Mouse (Mus musculus): ENCODE measurements around the gene 9930022D16Rik.
A peak's percentile ranks its signal among the peaks of the same experiment; 100 is the strongest.

9930022D16Rik gene

DNA sequence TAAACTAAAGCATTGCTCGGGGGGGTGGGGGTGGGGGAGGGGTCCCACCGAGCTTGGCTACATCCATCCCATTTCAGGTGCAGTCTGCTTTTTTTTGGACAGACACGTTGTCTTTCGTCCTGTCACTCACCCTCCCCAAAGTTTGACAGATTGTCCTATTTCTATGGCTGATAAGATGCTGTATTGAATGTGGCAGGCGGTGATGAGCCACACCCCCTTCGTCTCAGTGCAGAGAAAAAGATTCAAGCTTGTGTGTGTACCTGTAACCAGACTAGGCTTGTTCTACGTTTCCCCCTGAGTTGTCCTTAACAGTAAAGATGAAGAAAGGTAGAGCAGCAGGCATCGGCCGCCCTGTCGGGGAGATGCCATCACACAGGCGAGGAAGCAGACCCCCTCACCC, 37.5 kb downstream of the 9930022D16Rik start:
- no peak for DNase-seq (ENCODE audit: low spot score in 2 of 2)

DNA sequence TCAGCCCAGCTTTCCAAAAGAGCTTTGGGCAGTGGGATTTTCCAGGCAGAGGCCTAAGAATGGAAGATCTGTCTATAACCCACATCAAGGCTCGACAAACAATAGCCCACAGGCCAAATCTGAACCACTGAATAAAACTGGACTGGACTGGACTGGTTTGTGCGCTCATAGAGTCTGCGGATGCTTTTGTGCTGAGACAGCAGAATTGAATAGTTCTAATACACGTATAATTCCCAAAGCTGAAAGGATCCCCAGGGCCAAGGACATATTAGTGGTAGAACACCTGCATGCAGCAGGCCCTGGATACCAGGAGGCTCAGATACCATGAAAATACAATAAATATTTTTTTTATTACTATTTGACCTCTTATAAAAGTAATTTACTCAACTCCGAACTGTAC, 42.5 kb downstream of the 9930022D16Rik start:
- no peak for DNase-seq (ENCODE audit: low spot score in 2 of 2)

DNA sequence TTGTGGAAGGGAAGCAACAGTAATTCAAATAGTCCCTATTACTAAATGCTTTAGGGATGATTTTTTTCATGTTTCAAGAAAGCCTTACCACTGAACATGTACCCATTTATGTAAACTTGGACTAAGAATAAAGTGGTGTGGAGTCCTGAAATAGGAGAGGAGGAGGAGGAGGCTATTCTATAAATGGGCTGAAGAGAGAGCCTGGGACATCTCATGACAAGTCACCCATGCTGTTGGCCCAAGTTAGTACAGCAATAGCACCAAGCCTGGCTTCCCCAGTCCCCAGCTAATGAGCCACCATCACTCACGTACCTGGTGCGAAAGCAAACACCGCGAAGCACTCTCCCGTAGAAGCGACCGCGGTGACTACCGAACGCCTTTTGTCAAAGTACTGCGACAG, 44.4 kb downstream of the 9930022D16Rik start:
- DNase-seq (ENCODE audit: low spot score in 2 of 2): peak in 1 of 2 experiments; percentile 50

DNA sequence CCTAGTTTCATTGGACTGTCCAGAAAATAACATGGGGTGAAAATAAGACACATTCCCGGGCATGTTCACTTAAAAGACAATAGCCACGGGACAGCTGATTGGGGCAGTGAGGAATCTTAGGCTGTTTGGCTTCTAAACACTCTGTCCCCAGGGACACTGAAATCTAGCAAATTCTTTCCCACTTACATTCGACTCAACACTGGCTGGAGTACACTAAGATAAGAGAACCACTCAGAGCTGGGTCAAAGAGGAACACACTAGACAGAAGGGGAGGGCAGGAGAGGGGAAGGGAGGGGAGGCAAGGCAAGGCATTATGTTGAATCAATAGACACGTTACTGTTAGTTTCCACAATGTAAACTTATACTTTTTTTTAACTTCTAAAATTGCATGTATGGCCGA, 46.9 kb downstream of the 9930022D16Rik start:
- no peak for DNase-seq (ENCODE audit: low spot score in 2 of 2)

DNA sequence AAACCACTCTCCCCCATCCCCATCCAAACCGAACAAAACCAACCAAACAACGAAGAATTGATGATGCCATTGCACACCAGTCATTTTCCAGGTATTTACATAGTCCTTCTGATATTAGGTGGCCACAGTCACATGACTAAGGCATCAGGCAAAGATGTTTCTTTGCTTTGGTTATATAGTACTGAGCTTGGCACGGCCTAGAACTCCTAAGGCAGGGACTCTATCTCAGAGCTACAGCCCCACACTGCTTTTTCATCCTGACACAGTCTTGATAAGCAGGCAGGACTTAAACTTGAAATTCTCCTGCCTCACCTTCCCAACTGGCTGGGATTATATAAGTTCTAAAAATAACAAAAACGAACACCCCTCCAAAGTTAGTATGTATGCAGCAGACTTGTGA, 51.4 kb downstream of the 9930022D16Rik start:
- DNase-seq (ENCODE audit: low spot score in 2 of 2): no peak

DNA sequence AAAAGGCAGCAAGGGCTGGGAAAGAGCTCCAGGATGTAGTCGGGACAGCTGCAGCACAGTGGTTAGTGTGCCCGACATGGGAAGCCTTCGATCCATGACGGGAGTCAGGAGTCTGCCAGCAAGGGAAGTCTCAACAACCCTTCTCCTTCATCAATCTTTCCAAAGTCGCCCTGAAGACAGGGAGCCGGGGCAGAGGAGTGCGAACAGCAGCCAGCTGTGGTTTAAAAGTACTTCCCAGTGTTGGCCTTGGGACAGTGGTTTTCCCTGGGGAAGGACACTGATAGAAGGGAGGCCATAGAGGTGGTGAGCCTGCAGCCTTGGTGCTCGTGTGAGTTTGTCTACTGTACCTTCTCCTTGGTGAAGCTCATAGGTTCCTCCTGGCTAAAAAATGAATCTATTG, 53.3 kb downstream of the 9930022D16Rik start:
- DNase-seq (ENCODE audit: low spot score in 2 of 2): no peak

DNA sequence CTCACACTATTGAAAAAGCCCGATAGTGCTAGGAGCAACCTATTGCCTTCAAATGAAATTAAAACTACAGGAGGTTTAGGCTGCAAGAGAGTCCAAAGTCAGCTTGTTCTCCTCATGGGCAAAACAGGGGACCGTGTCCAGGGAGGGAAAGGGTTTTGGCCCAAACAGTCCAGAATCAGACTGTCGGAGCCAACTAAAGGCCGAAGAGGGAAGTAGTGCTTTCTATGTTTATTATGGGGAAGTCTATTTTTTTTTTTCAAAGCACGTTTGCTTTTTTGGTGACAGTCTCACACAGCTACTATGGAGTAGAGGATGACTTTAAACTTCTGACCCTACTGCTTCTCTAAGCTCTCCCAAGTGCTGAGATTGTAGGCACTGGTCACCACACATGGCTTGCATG, 54.4 kb downstream of the 9930022D16Rik start:
- no peak for DNase-seq (ENCODE audit: low spot score in 2 of 2)

Measured in right cerebral cortex, postnatal 36 days (tissue).